Comparison of ENCODE assay signal across 17 mouse cellular contexts in genomic region chr3:107431268-107431667, GRCm38 (mm10). TPM values are rescaled to one million over a fixed set of nuclear protein-coding genes. Genes with fewer than 3 reads are reported as not detected.
DNase-seq lines count a peak whose midpoint lies in the region; ATAC-seq and TF ChIP-seq lines count a peak whose summit lies in the region.
"Had no signal": no experiment of that assay in that cellular context is flagged by ENCODE, and none has a peak within 500 bp of the region (broad histone marks: within the 10 kb centered on the region; RNA-seq: fewer than 3 reads in every experiment).

No protein-coding gene starts in this region.

- no peak overlapping the region for H3K27ac ChIP-seq in heart, adult 2 months
- H3K27ac ChIP-seq in midbrain, embryonic 13.5 days, result peak overlapping the region; percentile 51; the same call in 1 of the 2 replicates
- no peak overlapping the region for H3K27ac ChIP-seq in midbrain, embryonic 10.5 days (replicated peaks)
- H3K27ac ChIP-seq in limb, embryonic 13.5 days, result no peak overlapping the region
- H3K27ac ChIP-seq in stomach, embryonic 15.5 days, result no peak overlapping the region
- H3K27ac ChIP-seq in gastrocnemius, adult 2 months, result no peak overlapping the region
- H3K27ac ChIP-seq: embryonic facial prominence, embryonic 13.5 days; macrophage had no signal

- no peak for TF ChIP-seq EP300 in heart, adult 2 months (IDR thresholded peaks at IDR 0.05; ENCODE audit: insufficient read depth, low read depth, low read length)

- no peaks in the 10 kb centered on the region for H3K9me3 ChIP-seq in midbrain, embryonic 13.5 days
- H3K9me3 ChIP-seq in midbrain, embryonic 10.5 days (replicated peaks), result no peaks in the 10 kb centered on the region
- H3K9me3 ChIP-seq in limb, embryonic 13.5 days, result no peaks in the 10 kb centered on the region
- H3K9me3 ChIP-seq in stomach, embryonic 15.5 days, result no peaks in the 10 kb centered on the region
- H3K9me3 ChIP-seq: embryonic facial prominence, embryonic 13.5 days had no signal

- ATAC-seq in midbrain, embryonic 13.5 days, result peak; percentile 83
- ATAC-seq in limb, embryonic 13.5 days (ENCODE audit: low FRiP score, low read depth), result peak; percentile 83
- peak; percentile 47; the same call in 1 of the 2 replicates for ATAC-seq in stomach, embryonic 15.5 days (ENCODE audit: insufficient read depth, low FRiP score, low read depth)
- ATAC-seq in CD4-positive, CD25-positive, alpha-beta regulatory T cell, adult 4 months, result no peak

- DNase-seq in heart, postnatal 10 days, result peak; percentile 18 to 21
- DNase-seq in heart, adult 2 months, result no peak
- no peak for DNase-seq in midbrain, embryonic 10.5 days (ENCODE audit: low spot score)
- DNase-seq in gastrocnemius, adult 2 months, result no peak
- DNase-seq: adrenal gland, postnatal 14 days; B cell, adult 2 months; cerebellum, adult 18-20 months; gastrocnemius, postnatal 36 days; kidney, adult 9 months; spleen, adult 18-20 months had no signal

- 0% methylated on average over 1 of the region's 1 CpGs for WGBS in heart, adult 2 months
- 3% methylated on average over 1 of the region's 1 CpGs for WGBS in midbrain, embryonic 13.5 days
- WGBS in midbrain, embryonic 10.5 days, result 52% methylated on average over 1 of the region's 1 CpGs
- WGBS in limb, embryonic 13.5 days, result 0% methylated on average over 1 of the region's 1 CpGs
- 26% methylated on average over 1 of the region's 1 CpGs for WGBS in stomach, embryonic 15.5 days

- H3K4me3 ChIP-seq in heart, adult 2 months, result no peak overlapping the region
- H3K4me3 ChIP-seq in midbrain, embryonic 13.5 days (replicated peaks), result no peak overlapping the region
- no peak overlapping the region for H3K4me3 ChIP-seq in midbrain, embryonic 10.5 days
- no peak overlapping the region for H3K4me3 ChIP-seq in limb, embryonic 13.5 days
- no peak overlapping the region for H3K4me3 ChIP-seq in stomach, embryonic 15.5 days (replicated peaks)
- H3K4me3 ChIP-seq in gastrocnemius, adult 2 months, result no peak overlapping the region
- H3K4me3 ChIP-seq: embryonic facial prominence, embryonic 13.5 days had no signal

- H3K4me1 ChIP-seq in heart, adult 2 months (ENCODE audit: control insufficient read depth, insufficient read depth, low read length), result peaks cover 2% of the 10 kb centered on the region; the same call in 1 of the 2 replicates
- H3K4me1 ChIP-seq in midbrain, embryonic 13.5 days (replicated peaks), result peaks cover 2% of the 10 kb centered on the region; the same call in 1 of the 2 replicates
- peaks cover 11% of the 10 kb centered on the region; the same call in 1 of the 2 replicates for H3K4me1 ChIP-seq in midbrain, embryonic 10.5 days
- H3K4me1 ChIP-seq in limb, embryonic 13.5 days, result peaks cover 10% of the 10 kb centered on the region; the same call in 1 of the 2 replicates
- no peaks in the 10 kb centered on the region for H3K4me1 ChIP-seq in stomach, embryonic 15.5 days

- H3K36me3 ChIP-seq in heart, adult 2 months (ENCODE audit: control insufficient read depth, insufficient read depth, low read length), result no peaks in the 10 kb centered on the region
- H3K36me3 ChIP-seq in midbrain, embryonic 13.5 days, result no peaks in the 10 kb centered on the region
- no peaks in the 10 kb centered on the region for H3K36me3 ChIP-seq in midbrain, embryonic 10.5 days
- H3K36me3 ChIP-seq in limb, embryonic 13.5 days, result no peaks in the 10 kb centered on the region
- no peaks in the 10 kb centered on the region for H3K36me3 ChIP-seq in stomach, embryonic 15.5 days
- H3K36me3 ChIP-seq: embryonic facial prominence, embryonic 13.5 days had no signal

- H3K9ac ChIP-seq in heart, adult 2 months (ENCODE audit: low read depth, low read length), result no peak overlapping the region
- H3K9ac ChIP-seq in midbrain, embryonic 13.5 days (replicated peaks), result no peak overlapping the region
- no peak overlapping the region for H3K9ac ChIP-seq in limb, embryonic 13.5 days
- no peak overlapping the region for H3K9ac ChIP-seq in stomach, embryonic 15.5 days
- H3K9ac ChIP-seq: embryonic facial prominence, embryonic 13.5 days had no signal

- no peaks in the 10 kb centered on the region for H3K79me2 ChIP-seq in heart, adult 2 months (replicated peaks; ENCODE audit: control insufficient read depth, insufficient read depth, low read length)

- no peak overlapping the region for H3K4me2 ChIP-seq in midbrain, embryonic 13.5 days (replicated peaks)
- H3K4me2 ChIP-seq in limb, embryonic 13.5 days (replicated peaks), result no peak overlapping the region
- H3K4me2 ChIP-seq in stomach, embryonic 15.5 days, result no peak overlapping the region
- H3K4me2 ChIP-seq: embryonic facial prominence, embryonic 13.5 days had no signal

- no peak for TF ChIP-seq CTCF in heart, adult 2 months (IDR thresholded peaks at IDR 0.05)
- TF ChIP-seq CTCF in gastrocnemius, adult 2 months (IDR thresholded peaks at IDR 0.05), result no peak

- TF ChIP-seq POLR2A in heart, adult 2 months (IDR thresholded peaks at IDR 0.05; ENCODE audit: insufficient read depth, low read depth, low read length), result no peak

- H3K27me3 ChIP-seq in heart, adult 2 months (ENCODE audit: control insufficient read depth, insufficient read depth, low read length), result no peaks in the 10 kb centered on the region; the same call in 1 of the 2 replicates
- no peaks in the 10 kb centered on the region for H3K27me3 ChIP-seq in midbrain, embryonic 13.5 days
- no peaks in the 10 kb centered on the region for H3K27me3 ChIP-seq in midbrain, embryonic 10.5 days (ENCODE audit: low read depth, poor library complexity, severe bottlenecking)
- H3K27me3 ChIP-seq in limb, embryonic 13.5 days, result 0 out of 2 replicates have a peak, but pooled peaks cover 3% of the 10 kb centered on the region
- H3K27me3 ChIP-seq in stomach, embryonic 15.5 days (replicated peaks), result no peaks in the 10 kb centered on the region
- H3K27me3 ChIP-seq: embryonic facial prominence, embryonic 13.5 days had no signal

- intact Hi-C loops in heart, postnatal 10 days (cut with DNase I), result no loop called here
- intact Hi-C loops in heart, adult 2 months (cut with DNase I), result loop anchor here (5.0 kb wide), 1 partner anchor 44 kb away; no protein-coding TSS in a partner anchor
- intact Hi-C loops in gastrocnemius, adult 2 months (cut with DNase I), result no loop called here

RNA-seq across cellular contexts. Expression of gene Kcnc4, which starts 28.1 kb away (rescaled TPM):
- total RNA-seq in heart, postnatal 10 days (2021), result under 1 TPM; 0.36 to 0.50 TPM
- under 1 TPM; 0.10 to 0.18 TPM for total RNA-seq in heart, adult 2 months (2021)
- polyA plus RNA-seq in heart, adult 2 months (2012; rRNA removed), result 0.51 and 0.94 TPM in 2 replicates
- polyA plus RNA-seq in midbrain, embryonic 13.5 days (2015; fragmentation: Nextera tagmentation; extraction: Ambion mirVana), result 1.4 and 1.8 TPM in 2 replicates
- 0.10 TPM in 1 of 2 replicates, not detected in the other for polyA plus RNA-seq in midbrain, embryonic 10.5 days (2016; fragmentation: Nextera tagmentation; extraction: Ambion mirVana)
- polyA plus RNA-seq in limb, embryonic 13.5 days (2015; fragmentation: Nextera tagmentation; extraction: Ambion mirVana), result 0.18 and 0.36 TPM in 2 replicates
- 0.10 TPM in 1 of 2 replicates, not detected in the other for polyA plus RNA-seq in stomach, embryonic 15.5 days (2015; fragmentation: Nextera tagmentation; extraction: Ambion mirVana)
- polyA plus RNA-seq in CD4-positive, CD25-positive, alpha-beta regulatory T cell, adult 4 months (2017; shearing (Covaris generic)), result not detected
- 10 to 100 TPM; 51.9 to 72.3 TPM for total RNA-seq in gastrocnemius, adult 2 months (2021)
- total RNA-seq: neutrophil, adult 5-6 weeks had no signal
- polyA plus RNA-seq: macrophage had no signal

Comparison
In these comparisons a context has a peak if more than half of its experiments do, and no peak if none do; other contexts are left out.
1. DNase-seq: peak in heart, postnatal 10 days (2 of 2); none in heart, adult 2 months (0 of 2), midbrain, embryonic 10.5 days (single experiment) and gastrocnemius, adult 2 months (single experiment).